Mouse (Mus musculus): ENCODE data around the gene Igfbp7.

GRCm38 (mm10) chr5:77404941-77405340 lies 2.9 kb downstream of the Igfbp7 start:
- TF ChIP-seq CTCF (IDR thresholded peaks at IDR 0.05; ENCODE audit: low read depth) (no peak), EP300 (optimal IDR thresholded peaks at IDR 0.05) (no peak)

All from stomach, postnatal 0 days (tissue).